Mouse (Mus musculus) layer of hippocampus, adult 2 months (tissue): ENCODE data around the gene Stk10. TPM values are rescaled to one million over a fixed set of nuclear protein-coding genes. Genes with fewer than 3 reads are reported as not detected.

ENCODE experiments used
- DNase-seq, 2 experiments: peaks; one replicate each; pipeline ENCODE4 v3.0.0; 2022; ENCODE audit warnings: low spot score in 2 of 2
- H3K27ac ChIP-seq: fragments of 200-600 bp; 2 replicates; pipeline ENCODE4 v1.8.1; 2022
- H3K4me3 ChIP-seq: fragments of 200-600 bp; 2 replicates; pipeline ENCODE4 v1.8.1; 2022; ENCODE audit warnings: mild to moderate bottlenecking
- CTCF ChIP-seq: fragments of 200-600 bp; conservative IDR thresholded peaks from 2 replicates; pipeline ENCODE4 v1.8.1; 2022; ENCODE audit warnings: antibody characterized with exemption, mild to moderate bottlenecking, moderate library complexity
- total RNA-seq, 2 experiments: library from RNA; stranded (reverse); gene quantifications; 2 replicates each; pipeline ENCODE4 v1.2.3; 2021

Gene Stk10
- total RNA-seq, 2 experiments from 2014 or later = 7.3 to 9.0 TPM

GRCm38 (mm10) chr11:32533482-32534261, 567 bp downstream of the Stk10 start:
- TF ChIP-seq CTCF = no peak
- peak overlapping the region; percentile 92 for H3K4me3 ChIP-seq
- no peak for DNase-seq
- peak overlapping the region; percentile 85 for H3K27ac ChIP-seq

- DNase-seq = no peak
- no peak for TF ChIP-seq CTCF
- peak overlapping the region; percentile 92; the same call in 1 of the 2 replicates for H3K4me3 ChIP-seq
- no peak overlapping the region for H3K27ac ChIP-seq
These were observed 1.5 kb downstream of the Stk10 start for GRCm38 (mm10) chr11:32534453-32535075.

- no peak for DNase-seq
- no peak overlapping the region for H3K4me3 ChIP-seq
- no peak for TF ChIP-seq CTCF
These were observed 2.5 kb downstream of the Stk10 start for GRCm38 (mm10) chr11:32535646-32536045.

GRCm38 (mm10) chr11:32536954-32537353, 3.8 kb downstream of the Stk10 start:
- no peak overlapping the region for H3K27ac ChIP-seq
- H3K4me3 ChIP-seq = no peak overlapping the region
- TF ChIP-seq CTCF = no peak
- no peak for DNase-seq

More at GRCm38 (mm10) chr11:32535646-32536045, 2.5 kb downstream of the Stk10 start:
- H3K27ac ChIP-seq = no peak overlapping the region

- H3K4me3 ChIP-seq = no peak overlapping the region
- TF ChIP-seq CTCF = no peak
- no peak overlapping the region for H3K27ac ChIP-seq
- DNase-seq = no peak
These were observed 5.3 kb downstream of the Stk10 start for GRCm38 (mm10) chr11:32538435-32538834.

GRCm38 (mm10) chr11:32538846-32539245, 5.7 kb downstream of the Stk10 start:
- Histone ChIP-seq H3K4me3 (no peak overlapping the region), H3K27ac (no peak overlapping the region)
- TF ChIP-seq CTCF = no peak
- DNase-seq = no peak

GRCm38 (mm10) chr11:32539717-32540116, 6.6 kb downstream of the Stk10 start:
- H3K27ac ChIP-seq = no peak overlapping the region
- no peak for TF ChIP-seq CTCF
- H3K4me3 ChIP-seq = no peak overlapping the region
- no peak for DNase-seq

GRCm38 (mm10) chr11:32540463-32540862, 7.4 kb downstream of the Stk10 start:
- Histone ChIP-seq H3K4me3 (no peak overlapping the region), H3K27ac (no peak overlapping the region)
- no peak for DNase-seq
- TF ChIP-seq CTCF = no peak

- no peak for TF ChIP-seq CTCF
- DNase-seq = no peak
- Histone ChIP-seq H3K4me3 (no peak overlapping the region), H3K27ac (no peak overlapping the region)
These were observed 9.1 kb downstream of the Stk10 start for GRCm38 (mm10) chr11:32542181-32542580.

- Histone ChIP-seq H3K4me3 (no peak overlapping the region), H3K27ac (no peak overlapping the region)
- no peak for TF ChIP-seq CTCF
- no peak for DNase-seq
These were observed 9.7 kb downstream of the Stk10 start for GRCm38 (mm10) chr11:32542687-32543411.

- Histone ChIP-seq H3K4me3 (no peak overlapping the region), H3K27ac (no peak overlapping the region)
- no peak for TF ChIP-seq CTCF
- no peak for DNase-seq
These were observed 10.9 kb downstream of the Stk10 start for GRCm38 (mm10) chr11:32544041-32544440.

- Histone ChIP-seq H3K4me3 (no peak overlapping the region), H3K27ac (no peak overlapping the region)
- TF ChIP-seq CTCF = no peak
- no peak for DNase-seq
These were observed 11.4 kb downstream of the Stk10 start for GRCm38 (mm10) chr11:32544497-32544896.

GRCm38 (mm10) chr11:32545605-32546004, 12.5 kb downstream of the Stk10 start:
- peak overlapping the region; percentile 37 for H3K27ac ChIP-seq
- H3K4me3 ChIP-seq = no peak overlapping the region
- no peak for TF ChIP-seq CTCF
- no peak for DNase-seq
